Mouse (Mus musculus) inflammation-experienced regulatory T-cells, adult 6 months (primary cell): ENCODE results near the gene Klrb1. TPM values are rescaled to one million over a fixed set of nuclear protein-coding genes. Genes with fewer than 3 reads are reported as not detected.
"Not testable (repeated sequence)": the region's sequence is repeated elsewhere in the genome, so short reads cannot be mapped to it uniquely, and the experiment has no call there.

Experiments
- ATAC-seq: one replicate; pipeline ENCODE4 v1.8.0; 2017
- polyA plus RNA-seq, 3 experiments: library from polyadenylated mRNA; unstranded; fragments of 100-300 nt; shearing (Covaris generic); gene quantifications; one replicate each; pipeline ENCODE4 v1.2.1; 2017

Gene Klrb1
- polyA plus RNA-seq, result not detected

DNA sequence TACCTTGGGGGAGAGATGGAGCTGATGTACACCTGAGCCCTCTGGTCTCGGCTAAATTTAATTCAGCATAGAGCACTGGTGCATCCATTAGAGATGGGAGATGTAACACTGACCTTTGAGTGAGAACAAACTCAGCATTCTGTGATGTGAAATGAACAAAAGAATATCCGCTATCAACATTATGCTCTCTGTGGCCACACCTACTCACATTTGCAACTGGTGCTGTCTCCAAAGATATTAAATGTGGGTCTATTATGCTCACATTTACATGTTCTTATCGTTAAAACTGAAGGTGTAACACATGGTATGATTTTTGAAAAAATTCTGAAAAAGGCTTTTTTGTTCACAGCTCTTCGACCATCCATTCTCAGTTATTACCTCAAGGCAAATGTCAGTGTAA lies at the start of gene Klrb1:
TSS of gene Klrb1 (minus strand) at position 101 of the 400 bp plus-strand sequence.
- ATAC-seq, result no peak

DNA sequence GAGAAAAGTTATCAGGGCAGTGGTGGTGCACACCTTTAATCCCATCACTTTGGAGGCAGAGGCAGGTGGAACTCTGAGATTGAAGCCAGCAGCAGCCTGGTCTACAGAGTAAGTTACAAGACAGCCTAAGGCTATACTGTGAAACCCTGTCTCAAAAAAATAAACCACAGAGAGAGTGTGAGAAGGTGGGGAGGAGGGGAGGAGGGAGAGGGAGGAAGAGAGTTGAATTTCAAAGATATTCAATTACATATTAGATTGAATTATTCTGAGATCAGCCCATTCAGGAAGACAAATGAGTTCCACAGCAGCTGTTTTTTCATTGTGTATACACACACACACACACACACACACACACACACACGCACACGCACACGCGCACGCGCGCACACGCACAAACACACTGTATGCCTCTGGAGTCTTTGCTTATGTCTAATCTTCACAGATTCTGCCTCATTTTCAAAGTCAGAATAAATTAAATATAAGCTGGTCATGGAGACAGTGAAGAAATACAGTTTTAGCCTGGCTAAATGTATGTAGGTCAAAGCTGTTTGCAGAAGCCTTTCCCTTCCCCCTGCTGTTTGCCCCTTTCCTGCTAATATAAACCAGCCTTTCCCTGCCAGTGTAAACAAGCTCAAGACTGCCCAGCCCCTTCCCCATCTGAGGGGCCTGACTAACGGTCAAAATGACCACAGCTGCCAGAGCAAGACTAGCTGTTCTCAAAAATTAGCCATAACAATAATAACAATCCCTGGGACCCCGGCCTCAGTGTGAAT lies 46.8 kb upstream of the Klrb1 start:
- no peak for ATAC-seq

DNA sequence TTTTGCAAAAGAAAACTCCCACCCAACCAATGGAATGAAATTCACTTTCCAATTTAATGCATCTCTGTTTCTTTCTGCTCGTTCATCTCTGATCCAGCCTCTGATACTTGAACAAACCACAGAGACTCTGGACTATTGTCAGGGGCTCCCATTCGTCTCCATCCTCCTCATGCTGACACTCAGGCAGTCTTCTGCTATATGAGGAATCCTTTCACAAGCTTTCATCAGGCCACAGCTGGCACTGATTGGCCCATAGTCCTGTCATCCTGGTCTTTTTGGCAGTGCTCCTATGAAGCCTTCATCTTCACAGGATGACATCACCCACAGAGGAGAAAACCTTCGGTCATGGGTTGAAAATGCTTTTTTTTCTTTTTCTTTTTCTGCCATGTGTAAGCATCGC lies 45.2 kb upstream of the Klrb1 start:
- no peak for ATAC-seq

DNA sequence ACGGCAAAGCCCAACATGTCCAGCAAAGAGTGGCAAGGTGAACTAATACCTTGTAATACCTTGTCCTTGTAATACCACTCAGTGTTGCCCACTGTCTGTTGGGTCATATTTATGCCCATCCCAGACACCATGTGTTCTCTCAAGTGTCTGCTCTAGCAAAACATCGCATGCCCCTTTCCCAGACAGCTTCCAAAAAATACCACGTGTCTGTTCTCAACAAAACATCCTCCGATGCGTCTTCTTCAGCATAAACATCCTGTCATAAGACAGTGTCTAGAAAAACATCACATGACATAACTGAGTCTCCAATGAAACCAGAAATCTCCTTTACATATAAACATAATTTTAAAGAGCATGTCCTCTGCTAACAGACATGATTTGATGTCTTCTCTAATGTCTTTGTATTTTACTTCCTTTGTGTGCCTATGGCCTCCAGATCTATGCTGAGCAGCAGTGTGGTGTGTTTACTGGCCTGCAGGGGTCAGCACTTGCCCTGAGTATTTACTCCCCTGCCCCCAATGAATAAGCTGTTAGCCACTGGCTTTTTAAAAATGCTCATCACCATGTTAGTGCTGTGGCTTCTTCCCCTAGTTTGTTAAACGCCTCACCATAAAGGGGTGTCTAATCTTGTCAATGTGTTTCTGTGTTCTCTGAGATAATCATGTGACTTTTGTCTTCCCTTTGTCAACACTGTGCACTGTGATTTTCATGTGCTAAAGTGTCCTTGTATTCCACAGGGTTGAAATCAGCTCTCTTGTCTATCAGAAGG lies 43.8 kb upstream of the Klrb1 start:
- ATAC-seq, result peak; percentile 56

DNA sequence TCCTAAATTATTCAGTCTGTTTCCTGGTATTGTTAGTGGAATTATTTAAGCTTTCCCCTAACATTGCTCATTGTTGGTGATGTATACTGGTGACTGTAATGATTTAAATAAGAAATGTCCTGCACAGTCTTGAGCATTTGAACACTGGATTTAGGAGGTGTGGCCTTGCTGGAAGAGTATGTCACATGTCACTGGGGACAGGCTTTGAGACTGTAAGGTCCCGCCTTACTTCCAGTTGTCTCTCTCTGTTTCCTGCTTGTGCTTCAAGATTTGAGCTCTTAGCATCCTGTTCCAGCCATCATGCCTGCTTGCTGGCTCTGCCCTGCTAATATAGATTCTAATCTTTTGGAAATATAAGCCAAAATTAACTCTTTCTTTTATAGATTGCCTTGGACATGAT lies 42.4 kb upstream of the Klrb1 start:
- no peak for ATAC-seq

DNA sequence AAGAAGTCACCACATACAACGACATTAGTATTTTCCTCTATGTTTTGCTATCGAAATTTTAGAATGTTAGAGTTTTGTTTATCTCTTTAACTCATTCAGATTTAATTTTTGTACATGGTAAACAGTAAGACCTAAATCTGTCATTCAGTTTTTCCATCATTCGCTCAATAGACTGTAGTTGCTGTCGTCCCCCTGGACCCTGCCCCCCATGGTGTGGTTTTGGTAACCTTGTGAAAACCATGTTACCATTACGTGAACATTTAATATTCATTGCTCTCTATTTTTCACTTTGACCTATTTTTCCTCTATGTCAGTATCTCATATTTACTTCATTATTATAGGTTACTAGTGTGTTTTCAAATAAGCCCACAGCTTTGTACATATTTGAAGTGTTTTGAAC lies 41.7 kb upstream of the Klrb1 start:
- ATAC-seq, result no peak

DNA sequence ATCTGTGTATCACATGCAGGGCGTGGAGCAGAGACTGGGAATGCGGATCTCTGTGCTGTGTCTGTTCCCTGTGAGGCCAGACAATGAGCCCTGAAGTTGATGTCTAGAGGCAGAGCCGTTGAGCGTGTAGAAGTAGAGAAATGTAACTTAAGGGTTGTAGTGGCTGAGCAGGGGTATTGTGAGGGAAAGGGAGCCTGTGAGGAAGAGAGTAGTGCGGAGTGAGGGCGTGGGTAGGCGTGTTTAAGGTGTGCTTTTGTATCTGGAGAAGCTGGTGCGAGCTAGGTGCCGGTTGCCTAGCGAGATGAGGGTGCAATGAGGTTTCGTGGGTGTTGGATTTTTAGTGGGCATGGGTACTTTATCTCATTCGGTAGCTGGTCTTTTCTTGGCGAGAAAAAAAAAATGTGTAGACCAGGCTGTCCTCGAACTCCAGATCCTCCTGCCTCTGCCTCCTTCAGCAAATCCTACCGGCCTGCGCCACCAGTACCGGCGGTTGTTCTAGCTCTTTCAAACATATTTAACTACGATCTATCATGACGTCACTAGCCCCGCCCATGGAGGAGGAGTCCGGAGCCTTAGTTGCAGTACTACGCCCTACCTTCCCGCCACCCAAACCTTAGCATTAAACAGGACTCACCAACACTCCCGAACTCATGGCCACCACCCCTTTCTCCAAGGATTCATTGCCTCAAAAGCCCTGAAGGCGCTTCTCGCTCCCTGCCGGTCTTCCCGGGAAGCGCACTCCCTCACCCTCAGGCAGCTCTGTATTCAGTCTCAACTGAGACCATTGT lies 41.1 kb upstream of the Klrb1 start:
- ATAC-seq, result peak; percentile 57

GRCm38 (mm10) chr6:128762892-128763670 lies 40.2 kb upstream of the Klrb1 start:
- not testable (repeated sequence) for ATAC-seq

- no peak for ATAC-seq
Observed at GRCm38 (mm10) chr6:128761144-128761540, 38.3 kb upstream of the Klrb1 start.

GRCm38 (mm10) chr6:128760416-128761143 lies 37.7 kb upstream of the Klrb1 start:
- peak; percentile 61 for ATAC-seq

- ATAC-seq, result peak; percentile 53
Observed at GRCm38 (mm10) chr6:128760016-128760415, 37.2 kb upstream of the Klrb1 start.

GRCm38 (mm10) chr6:128759221-128759950 lies 36.5 kb upstream of the Klrb1 start:
- ATAC-seq, result no peak

DNA sequence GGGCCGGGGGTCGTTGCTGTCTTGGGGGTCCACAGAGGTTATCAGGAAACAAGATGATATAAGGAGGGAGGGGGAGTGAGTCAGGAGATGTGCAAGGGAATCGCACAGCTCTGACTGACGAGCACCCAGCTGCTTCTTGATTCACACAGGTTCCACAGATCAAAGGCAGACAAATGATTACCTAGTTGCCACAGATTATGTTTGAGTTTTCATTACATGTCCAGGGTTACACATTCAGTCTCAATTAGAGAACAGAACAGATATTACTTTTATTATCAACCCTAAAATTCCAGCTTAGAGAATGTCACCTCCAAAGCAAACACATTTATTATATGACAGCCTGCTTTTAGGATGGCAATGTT lies 32.5 kb upstream of the Klrb1 start:
- ATAC-seq, result not testable (repeated sequence)

DNA sequence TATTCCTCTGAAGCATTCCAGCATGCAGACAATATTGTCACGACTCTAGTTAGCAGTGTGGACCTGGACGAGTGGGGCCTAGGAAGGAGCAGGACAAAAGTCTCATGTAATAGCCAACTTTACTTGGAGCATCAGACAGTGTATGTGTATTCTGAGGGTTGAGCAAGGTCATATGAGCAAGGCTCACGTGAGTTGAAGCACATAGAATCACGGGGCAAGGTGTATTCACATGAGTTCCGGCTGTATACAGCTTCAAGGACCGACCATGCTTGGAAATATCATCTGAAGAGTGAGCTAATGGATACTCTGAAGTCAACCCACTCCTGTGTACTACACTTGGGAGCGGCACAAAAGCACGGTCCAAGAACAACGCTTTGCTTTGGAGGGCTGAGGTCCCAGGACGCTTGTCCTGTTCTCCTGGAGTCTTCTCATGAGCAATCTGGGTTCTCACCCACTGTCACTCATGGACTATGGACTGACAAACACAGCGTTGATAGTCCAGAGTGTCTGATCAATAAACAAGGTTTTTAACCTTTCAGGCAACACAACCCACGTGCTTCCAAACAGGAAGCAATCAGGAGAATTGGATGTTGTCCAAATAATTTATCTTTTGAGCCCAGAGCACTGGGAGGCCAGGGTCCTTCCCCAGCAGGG lies 32.0 kb upstream of the Klrb1 start:
- not testable (repeated sequence) for ATAC-seq

GRCm38 (mm10) chr6:128754265-128754664 lies 31.4 kb upstream of the Klrb1 start:
- ATAC-seq, result not testable (repeated sequence)

GRCm38 (mm10) chr6:128753610-128754224 lies 30.9 kb upstream of the Klrb1 start:
- ATAC-seq, result peak; percentile 77

DNA sequence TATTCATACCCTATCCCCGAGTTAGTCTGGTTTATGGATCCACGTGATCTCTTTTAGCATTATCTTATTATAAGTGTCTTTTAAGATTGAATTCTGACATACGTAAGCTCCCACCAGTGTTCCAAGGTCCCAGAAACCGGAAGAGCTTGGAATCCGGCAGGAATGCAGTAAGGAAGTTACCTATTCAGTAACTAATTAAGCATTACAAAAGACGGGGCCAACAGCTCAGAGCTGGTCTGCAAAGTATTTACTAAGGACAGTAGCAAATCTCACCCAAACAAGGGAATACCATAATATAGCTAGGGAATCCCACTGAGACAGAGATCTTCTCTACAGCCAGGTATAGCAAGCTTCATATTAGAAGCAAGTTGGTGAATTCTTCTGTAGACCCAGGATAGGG lies 24.1 kb upstream of the Klrb1 start:
- not testable (repeated sequence) for ATAC-seq

DNA sequence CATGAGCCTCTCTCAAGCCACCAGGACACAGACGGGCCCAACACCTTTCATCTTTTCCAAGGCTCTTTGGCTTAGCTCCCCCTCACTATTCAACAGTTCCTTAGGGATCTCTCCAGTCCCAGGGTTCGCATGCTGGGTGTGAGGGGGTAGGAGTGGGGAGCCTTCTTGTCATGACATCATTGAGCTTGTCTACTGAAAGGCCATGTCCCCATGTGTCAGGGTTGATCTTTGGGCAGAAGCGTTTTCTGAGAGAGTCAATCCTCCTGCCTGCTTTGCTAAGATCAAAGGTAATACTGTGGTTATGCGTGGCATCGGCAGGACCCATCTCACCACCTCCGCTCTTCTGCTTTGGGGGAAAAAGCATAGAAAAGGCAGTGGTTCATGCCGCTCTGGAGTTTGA lies 14.6 kb upstream of the Klrb1 start:
- ATAC-seq, result no peak

- ATAC-seq, result peak; percentile 72
Observed at GRCm38 (mm10) chr6:128736100-128736499, 13.2 kb upstream of the Klrb1 start.

- no peak for ATAC-seq
Observed at GRCm38 (mm10) chr6:128734896-128735295, 12.0 kb upstream of the Klrb1 start.
